Mouse (Mus musculus): ENCODE measurements around the gene Prkg1.

Gene Prkg1

DNA sequence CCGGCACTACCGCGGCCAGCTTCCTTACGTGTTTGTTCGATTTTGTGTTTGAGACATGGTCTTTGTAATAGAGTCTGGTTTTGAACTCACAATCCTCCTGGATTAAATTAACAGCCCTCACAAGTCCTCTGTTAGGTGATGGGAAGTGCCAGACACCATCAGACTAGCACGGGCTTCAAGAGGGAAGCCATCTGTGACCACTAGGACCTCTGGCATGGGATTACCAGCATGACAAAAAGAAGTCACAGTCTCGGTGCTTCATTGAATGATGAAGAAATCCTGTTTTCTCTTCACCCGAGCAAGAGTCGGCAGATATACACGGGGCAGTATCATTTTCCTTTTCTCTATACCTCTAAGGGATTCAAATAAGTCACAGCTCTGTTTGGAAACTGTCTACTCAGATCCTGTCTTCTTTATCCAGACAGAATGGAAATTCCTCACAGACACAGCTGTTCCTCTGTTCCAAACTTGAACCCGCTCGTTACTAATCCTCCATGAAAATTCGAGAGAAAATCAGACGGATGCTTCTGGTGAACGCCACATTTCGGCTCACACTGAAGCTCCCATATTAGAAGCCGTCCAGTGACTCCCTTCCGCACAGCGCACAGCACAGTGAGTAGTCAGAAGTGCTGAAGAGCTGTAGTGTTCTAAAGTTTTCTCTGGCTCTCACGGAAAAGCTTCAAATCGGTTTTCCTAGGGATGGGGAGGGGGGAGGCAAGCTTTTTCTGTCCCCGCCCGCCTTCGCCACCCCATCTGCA is 690.7 kb downstream of the Prkg1 start:
- no peak for DNase-seq (ENCODE audit: low read depth in 1 of 2, low spot score in 2 of 2)

- DNase-seq (ENCODE audit: low read depth in 1 of 2, low spot score in 2 of 2): no peak
Observed at GRCm38 (mm10) chr19:31065206-31065781, 699.5 kb downstream of the Prkg1 start.

DNA sequence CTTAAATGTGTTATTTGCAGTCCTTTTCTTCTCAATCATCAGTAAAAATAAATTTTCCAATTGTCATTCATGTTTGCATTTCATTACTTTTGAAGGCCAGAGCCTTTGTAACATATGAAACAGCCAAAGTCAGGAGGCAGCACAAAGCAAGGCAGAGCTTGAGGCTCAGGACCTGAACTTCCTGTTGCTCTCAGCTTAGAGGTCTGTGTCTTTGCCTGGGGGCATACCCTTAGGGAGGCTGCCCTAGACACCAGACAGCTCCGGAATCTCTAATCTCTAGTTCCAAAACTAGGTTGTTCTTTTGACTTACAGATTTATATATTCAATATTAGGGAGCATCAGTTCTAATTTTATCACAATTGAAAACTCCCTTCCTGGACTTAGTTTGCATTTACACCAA is 700.1 kb downstream of the Prkg1 start:
- DNase-seq (ENCODE audit: low read depth in 1 of 2, low spot score in 2 of 2): no peak

DNA sequence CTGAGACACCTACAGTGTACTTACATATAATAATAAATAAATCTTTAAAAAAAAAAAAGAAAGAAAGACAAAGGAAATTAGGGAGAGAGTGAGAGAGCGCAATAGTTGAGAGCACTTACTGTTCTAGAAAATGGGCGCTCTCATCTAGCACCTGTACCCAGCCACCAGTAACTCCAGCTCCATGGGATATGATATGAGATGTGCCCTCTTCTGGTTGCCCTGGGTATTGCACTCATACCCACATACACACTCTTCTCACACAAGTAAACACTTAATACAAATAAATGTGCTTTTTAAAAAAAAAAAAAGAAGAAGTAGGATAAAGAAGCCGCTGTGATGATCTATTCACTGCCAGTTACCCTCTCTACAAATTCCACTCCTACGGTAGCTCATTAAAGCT is 718.2 kb downstream of the Prkg1 start:
- no peak for DNase-seq (ENCODE audit: low read depth in 1 of 2, low spot score in 2 of 2)

DNA sequence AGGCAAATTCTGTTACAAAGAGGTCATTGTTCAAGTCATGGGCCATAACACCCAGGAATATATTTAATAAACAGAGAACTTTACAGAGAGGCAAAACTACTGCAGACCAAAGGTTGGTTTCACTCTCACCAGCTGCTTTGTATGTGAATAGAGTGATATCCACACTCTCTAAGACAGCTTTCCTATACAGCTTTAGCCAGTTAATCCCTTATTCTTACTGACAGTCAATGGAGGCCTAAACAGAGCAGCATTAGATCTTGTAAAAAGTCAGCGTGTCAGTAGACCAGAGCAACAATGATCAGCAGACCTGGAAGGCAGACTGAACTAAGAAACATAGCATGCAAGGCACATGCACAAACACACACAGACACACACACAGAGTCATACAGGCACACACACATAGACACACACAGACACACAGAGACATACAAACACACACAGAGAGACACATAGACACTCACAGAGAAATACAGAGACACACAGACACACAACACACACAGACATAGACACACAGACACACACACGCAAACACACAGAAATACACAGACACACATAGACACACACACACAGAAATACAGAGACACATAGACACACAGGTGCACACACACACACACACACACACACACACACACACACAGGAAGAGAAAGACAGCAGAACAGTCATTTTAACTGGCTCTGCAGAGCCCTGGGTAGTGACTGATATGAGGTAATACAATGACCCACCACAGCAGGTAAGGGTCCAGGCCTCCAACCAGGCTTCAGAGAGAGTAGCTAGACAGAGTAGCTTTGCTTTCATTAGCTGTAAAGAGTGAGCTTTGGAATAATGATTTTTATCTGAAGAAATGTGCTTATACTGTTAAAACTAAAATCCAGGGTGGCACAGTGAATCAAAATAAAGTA is 723.6 kb downstream of the Prkg1 start:
- no peak for DNase-seq (ENCODE audit: low read depth in 1 of 2, low spot score in 2 of 2)

GRCm38 (mm10) chr19:31038951-31039350 is 725.9 kb downstream of the Prkg1 start:
- no peak for DNase-seq (ENCODE audit: low read depth in 1 of 2, low spot score in 2 of 2)

DNA sequence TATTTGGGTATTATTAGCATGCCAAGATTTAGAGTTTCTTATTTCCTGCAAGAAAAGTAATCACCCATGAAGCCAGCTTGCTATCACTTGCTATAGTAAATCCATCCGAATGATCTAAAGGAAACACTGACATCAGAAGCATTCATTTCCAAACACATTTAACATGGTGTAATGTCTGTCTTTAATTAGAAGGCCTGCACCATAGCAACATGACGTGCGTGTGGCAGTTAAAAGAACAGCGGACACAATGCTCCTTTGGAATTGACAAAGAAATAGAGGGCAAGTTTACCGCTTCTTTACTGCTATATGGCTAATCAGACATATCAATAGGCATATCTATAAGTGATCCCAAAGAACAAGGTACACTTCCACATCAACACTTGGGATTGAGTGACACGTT is 733.2 kb downstream of the Prkg1 start:
- DNase-seq (ENCODE audit: low read depth in 1 of 2, low spot score in 2 of 2): no peak

GRCm38 (mm10) chr19:31026797-31027196 is 738.0 kb downstream of the Prkg1 start:
- DNase-seq (ENCODE audit: low read depth in 1 of 2, low spot score in 2 of 2): no peak

DNA sequence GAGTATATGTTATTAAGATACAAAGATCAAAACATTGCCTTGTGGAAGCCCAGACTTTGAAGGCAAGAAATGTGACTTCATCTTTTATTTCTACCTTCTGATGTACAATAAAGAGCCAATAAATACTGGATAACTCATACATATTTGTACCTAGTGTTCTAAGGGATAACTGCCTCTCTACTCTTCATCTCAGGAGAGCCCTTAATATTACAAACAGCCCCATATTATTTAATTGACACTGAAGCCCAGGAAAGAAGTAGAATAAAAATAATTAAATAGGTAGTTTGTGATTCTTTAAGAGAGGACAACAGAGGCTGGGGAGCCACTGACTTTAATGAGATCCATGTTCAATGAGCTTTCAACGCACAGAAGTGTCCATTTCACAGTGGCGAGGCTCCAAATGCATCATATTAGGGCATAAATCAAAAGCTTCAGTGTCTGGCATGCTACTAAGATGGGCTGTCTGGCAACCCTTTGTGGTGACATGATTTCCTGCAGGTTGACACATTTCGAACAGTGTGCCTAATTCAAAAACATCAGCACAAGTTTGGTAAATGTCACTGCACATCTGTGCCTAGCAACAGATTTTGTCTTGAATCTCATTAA is 753.2 kb downstream of the Prkg1 start:
- no peak for DNase-seq (ENCODE audit: low read depth in 1 of 2, low spot score in 2 of 2)

GRCm38 (mm10) chr19:30998572-30998971 is 766.3 kb downstream of the Prkg1 start:
- no peak for DNase-seq (ENCODE audit: low read depth in 1 of 2, low spot score in 2 of 2)

DNA sequence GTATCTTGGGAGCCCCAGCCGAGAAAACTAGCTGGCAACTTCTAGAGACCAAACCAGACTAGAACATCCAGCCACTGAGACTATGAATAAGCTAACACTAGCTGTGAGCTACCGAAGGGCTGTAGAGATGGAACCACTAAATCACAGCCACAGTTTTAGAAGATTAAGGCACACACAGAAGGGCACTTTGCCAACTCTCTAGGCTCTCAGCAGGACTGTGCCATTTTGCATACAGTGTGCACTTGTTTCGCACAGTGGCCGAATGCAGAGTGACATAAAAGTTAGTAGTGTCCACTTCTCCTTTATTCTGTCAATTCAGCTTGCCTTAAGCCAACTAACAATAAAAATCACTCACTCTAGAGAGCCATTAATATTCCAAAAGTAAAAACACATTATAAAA is 774.4 kb downstream of the Prkg1 start:
- DNase-seq (ENCODE audit: low read depth in 1 of 2, low spot score in 2 of 2): no peak

DNA sequence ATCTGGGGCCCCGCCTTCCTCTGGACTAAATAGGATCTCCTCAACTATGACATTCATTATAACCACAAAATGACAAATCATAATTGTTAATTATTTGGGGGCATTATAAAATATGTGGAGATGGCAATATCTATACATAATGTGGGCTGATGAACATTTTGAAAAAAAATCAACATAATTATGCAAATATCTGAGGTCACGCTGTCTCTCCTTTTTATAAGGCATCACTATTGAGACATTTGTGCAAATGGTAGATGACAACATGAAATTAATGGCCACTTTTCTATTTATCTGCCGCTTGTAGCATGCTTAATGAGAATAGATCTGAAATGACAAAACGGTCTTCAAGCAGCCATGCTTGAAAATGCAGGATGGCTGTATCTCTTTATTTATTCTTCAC is 782.4 kb downstream of the Prkg1 start:
- no peak for DNase-seq (ENCODE audit: low read depth in 1 of 2, low spot score in 2 of 2)

DNA sequence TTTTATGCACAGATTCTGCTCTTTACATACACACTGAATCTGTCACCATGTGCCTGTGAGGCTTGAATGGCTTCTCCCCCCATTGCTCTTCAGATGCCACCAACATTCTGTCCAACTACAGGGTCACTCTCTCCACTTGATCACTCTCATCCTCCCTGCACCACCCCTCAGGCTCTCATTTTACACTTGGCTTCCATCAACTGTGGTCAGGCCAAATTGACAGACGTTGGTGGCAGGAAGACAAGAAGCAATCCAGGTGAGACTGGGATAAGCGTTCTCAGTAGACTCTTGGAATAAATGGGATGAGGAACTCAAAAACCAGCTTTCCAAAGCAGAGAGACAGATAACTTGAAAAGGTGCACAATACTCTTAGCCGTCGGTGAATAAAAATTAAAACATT is 786.7 kb downstream of the Prkg1 start:
- DNase-seq (ENCODE audit: low read depth in 1 of 2, low spot score in 2 of 2): no peak

- no peak for DNase-seq (ENCODE audit: low read depth in 1 of 2, low spot score in 2 of 2)
Observed at GRCm38 (mm10) chr19:30950610-30951009, 814.2 kb downstream of the Prkg1 start.

DNA sequence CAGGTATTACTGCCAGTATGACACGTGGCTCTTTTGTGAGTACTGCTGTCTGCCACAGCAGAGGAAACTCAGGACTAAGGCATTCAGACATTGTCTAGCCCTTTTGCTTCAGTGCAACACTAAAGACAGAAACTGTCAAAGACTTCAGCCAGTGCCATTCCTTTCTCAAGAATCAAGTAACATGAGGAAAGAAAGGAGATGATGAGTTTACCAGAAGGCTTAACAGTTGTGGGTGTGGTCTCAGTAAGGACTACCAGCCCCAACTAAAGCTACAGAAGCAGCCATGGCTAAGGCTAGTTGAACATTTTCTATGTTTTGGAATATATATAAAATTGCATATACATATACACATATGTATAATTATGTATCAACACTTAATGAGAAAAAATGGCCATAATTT is 816.6 kb downstream of the Prkg1 start:
- no peak for DNase-seq (ENCODE audit: low read depth in 1 of 2, low spot score in 2 of 2)

- no peak for DNase-seq (ENCODE audit: low read depth in 1 of 2, low spot score in 2 of 2)
Observed at GRCm38 (mm10) chr19:30942369-30942992, 822.4 kb downstream of the Prkg1 start.

DNA sequence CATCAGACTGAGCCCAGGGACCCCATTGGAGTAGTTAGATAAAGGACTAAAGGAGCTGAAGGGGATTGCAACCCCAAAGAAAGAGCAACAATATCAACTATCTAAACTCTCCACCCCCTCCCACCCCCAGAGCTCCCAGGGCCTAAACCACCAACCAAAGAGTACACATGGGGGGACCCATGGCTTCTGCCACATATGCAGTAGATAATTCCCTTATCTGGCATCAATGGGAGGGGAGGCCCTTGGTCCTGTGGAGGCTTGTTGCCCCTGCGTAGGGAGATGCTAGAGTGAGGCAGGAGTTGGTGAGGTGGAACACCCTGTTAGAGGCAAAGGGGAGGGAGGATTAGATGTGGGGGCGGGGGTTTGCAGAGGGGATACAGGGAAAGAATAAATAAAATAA is 826.8 kb downstream of the Prkg1 start:
- DNase-seq (ENCODE audit: low read depth in 1 of 2, low spot score in 2 of 2): no peak

- DNase-seq (ENCODE audit: low read depth in 1 of 2, low spot score in 2 of 2): no peak
Observed at GRCm38 (mm10) chr19:30931469-30932192, 833.2 kb downstream of the Prkg1 start.

DNA sequence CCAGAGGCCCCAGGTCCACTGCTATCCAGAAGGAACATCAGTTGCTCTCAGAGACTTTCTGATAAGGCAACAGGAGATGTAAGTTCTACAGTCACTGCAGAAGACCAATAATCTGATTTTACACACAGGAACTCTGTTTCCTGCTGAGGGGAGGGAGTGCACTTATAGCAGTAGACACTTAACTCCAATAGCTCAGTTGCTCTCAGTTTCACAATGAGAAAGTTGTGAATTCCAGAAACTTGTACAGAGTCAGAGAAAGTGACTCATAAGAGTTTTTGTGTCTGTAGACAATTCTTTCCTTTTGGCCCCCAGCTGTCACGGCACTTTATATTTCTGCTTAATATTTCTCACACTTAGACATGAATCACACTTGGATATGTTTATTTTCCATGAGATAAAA is 840.8 kb downstream of the Prkg1 start:
- no peak for DNase-seq (ENCODE audit: low read depth in 1 of 2, low spot score in 2 of 2)

DNA sequence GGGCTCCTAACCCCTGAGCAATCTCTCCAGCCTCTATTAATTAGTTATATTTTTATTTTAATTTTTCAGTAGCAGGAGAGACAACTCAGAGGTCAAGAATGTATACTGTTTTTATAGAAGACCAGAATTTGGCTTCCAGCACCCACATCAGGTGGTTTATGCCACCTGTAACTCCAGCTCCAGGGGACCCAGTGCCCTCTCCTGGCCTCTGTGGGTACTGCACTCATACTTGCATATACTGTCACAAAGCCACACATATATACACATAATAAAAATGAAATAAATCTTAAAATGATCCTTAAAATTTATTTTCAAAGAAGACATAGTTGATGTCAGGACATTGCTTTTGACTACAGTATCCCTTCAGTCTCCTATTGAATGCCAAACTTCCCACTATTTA is 862.5 kb downstream of the Prkg1 start:
- no peak for DNase-seq (ENCODE audit: low read depth in 1 of 2, low spot score in 2 of 2)

- DNase-seq (ENCODE audit: low read depth in 1 of 2, low spot score in 2 of 2): no peak
Observed at GRCm38 (mm10) chr19:30901025-30901424, 863.8 kb downstream of the Prkg1 start.

Measured in monocyte, adult 2 months (primary cell).